Mouse (Mus musculus) hindbrain, embryonic 10.5 days (tissue): Measurements from ENCODE around the gene Snx18. TPM values are rescaled to one million over a fixed set of nuclear protein-coding genes. Genes with fewer than 3 reads are reported as not detected.

Source experiments
- DNase-seq: peaks from one replicate; pipeline ENCODE4 v3.0.0-alpha.2; 2017; ENCODE audit warnings: low spot score
- H3K27ac ChIP-seq: fragments of 300-500 bp; sonication (generic); 2 replicates; pipeline ENCODE4 v1.5.1; 2016; ENCODE audit warnings: mild to moderate bottlenecking, moderate library complexity
- H3K27me3 ChIP-seq: fragments of 300-500 bp; sonication (generic); 2 replicates; pipeline ENCODE4 v1.6.1; 2016; ENCODE audit warnings: mild to moderate bottlenecking; ENCODE audit not compliant: poor library complexity, insufficient read depth, severe bottlenecking
- H3K36me3 ChIP-seq: fragments of 300-500 bp; sonication (generic); 2 replicates; pipeline ENCODE4 v1.6.1; 2016; ENCODE audit warnings: mild to moderate bottlenecking, moderate library complexity
- H3K4me1 ChIP-seq: fragments of 300-500 bp; sonication (generic); replicated peaks from 2 replicates; pipeline ENCODE4 v1.6.1; 2016; ENCODE audit warnings: mild to moderate bottlenecking
- H3K4me3 ChIP-seq: fragments of 300-500 bp; sonication (generic); 2 replicates; pipeline ENCODE4 v1.5.1; 2016; ENCODE audit warnings: mild to moderate bottlenecking, moderate library complexity
- H3K9me3 ChIP-seq: fragments of 300-500 bp; sonication (generic); 2 replicates; pipeline ENCODE4 v1.6.1; 2016; ENCODE audit warnings: mild to moderate bottlenecking, moderate library complexity
- WGBS: fragments of 180-500 bp; shearing (Covaris S2); methylation state at CpG from one replicate; pipeline ENCODE4 v1.1.7; 2016; 5-methylcytosine and 5-hydroxymethylcytosine counted together
- polyA plus RNA-seq: library from polyadenylated mRNA; unstranded; fragments of >200 nt; fragmentation: Nextera tagmentation; extraction: Ambion mirVana; gene quantifications from 2 replicates; pipeline ENCODE4 v1.2.1, GENCODE M21; 2016

Snx18 gene
- 18.1 and 18.4 TPM in 2 replicates for polyA plus RNA-seq

GRCm38 (mm10) chr13:113617891-113618823 lies at the start of gene Snx18:
Snx18 (minus strand) TSS chr13:113618564.
- WGBS, result under 1% methylated on average over 119 of the region's 119 CpGs
- Histone ChIP-seq H3K36me3 (no peaks in the 10 kb centered on the region), H3K4me1 (peaks cover 51% of the 10 kb centered on the region), H3K27me3 (no peaks in the 10 kb centered on the region), H3K4me3 (peak within 1 kb of the TSS; percentile 86), H3K27ac (peak within 1 kb of the TSS; percentile 93), H3K9me3 (no peaks in the 10 kb centered on the region)
- peak; percentile 92 for DNase-seq

GRCm38 (mm10) chr13:113663883-113664282 lies 45.5 kb upstream of the Snx18 start:
- no peak overlapping the region for H3K27ac ChIP-seq
- H3K27me3 ChIP-seq, result no peaks in the 10 kb centered on the region; the same call in 1 of the 2 replicates
- H3K4me3 ChIP-seq, result no peak overlapping the region
- H3K4me1 ChIP-seq, result peaks cover 8% of the 10 kb centered on the region
- WGBS, result 88% methylated on average over 7 of the region's 7 CpGs
- DNase-seq, result no peak
- no peaks in the 10 kb centered on the region for H3K36me3 ChIP-seq
- no peaks in the 10 kb centered on the region for H3K9me3 ChIP-seq

GRCm38 (mm10) chr13:113663151-113663779 lies 44.9 kb upstream of the Snx18 start, which contains the start of gene Hspb3:
Hspb3 (minus strand) TSS chr13:113663676.
- H3K9me3 ChIP-seq, result no peaks in the 10 kb centered on the region
- H3K4me1 ChIP-seq, result peaks cover 8% of the 10 kb centered on the region
- H3K4me3 ChIP-seq, result no peak within 1 kb of the TSS
- H3K27ac ChIP-seq, result peak within 1 kb of the TSS; percentile 57
- H3K27me3 ChIP-seq, result no peaks in the 10 kb centered on the region; the same call in 1 of the 2 replicates
- 74% methylated on average over 28 of the region's 28 CpGs for WGBS
- H3K36me3 ChIP-seq, result no peaks in the 10 kb centered on the region
- peak; percentile 13 for DNase-seq

GRCm38 (mm10) chr13:113661826-113662271 lies 43.5 kb upstream of the Snx18 start:
- H3K27me3 ChIP-seq, result no peaks in the 10 kb centered on the region; the same call in 1 of the 2 replicates
- no peak overlapping the region for H3K4me3 ChIP-seq
- no peak for DNase-seq
- no peaks in the 10 kb centered on the region for H3K36me3 ChIP-seq
- WGBS, result 77% methylated on average over 7 of the region's 7 CpGs
- peaks cover 8% of the 10 kb centered on the region for H3K4me1 ChIP-seq
- no peak overlapping the region for H3K27ac ChIP-seq
- no peaks in the 10 kb centered on the region for H3K9me3 ChIP-seq

- Histone ChIP-seq H3K36me3 (no peaks in the 10 kb centered on the region), H3K27ac (no peak overlapping the region), H3K27me3 (no peaks in the 10 kb centered on the region; the same call in 1 of the 2 replicates), H3K9me3 (no peaks in the 10 kb centered on the region), H3K4me1 (peaks cover 8% of the 10 kb centered on the region), H3K4me3 (no peak overlapping the region)
- 87% methylated on average over 9 of the region's 9 CpGs for WGBS
- no peak for DNase-seq
These were observed 42.4 kb upstream of the Snx18 start for GRCm38 (mm10) chr13:113660576-113661310.

GRCm38 (mm10) chr13:113657204-113657603 lies 38.8 kb upstream of the Snx18 start:
- Histone ChIP-seq H3K27me3 (no peaks in the 10 kb centered on the region; the same call in 1 of the 2 replicates), H3K36me3 (no peaks in the 10 kb centered on the region), H3K9me3 (0 out of 2 replicates have a peak, but pooled peaks cover 4% of the 10 kb centered on the region), H3K4me3 (no peak overlapping the region), H3K27ac (no peak overlapping the region), H3K4me1 (no peaks in the 10 kb centered on the region)
- 83% methylated on average over 7 of the region's 7 CpGs for WGBS
- no peak for DNase-seq

- Histone ChIP-seq H3K36me3 (no peaks in the 10 kb centered on the region), H3K4me1 (no peaks in the 10 kb centered on the region), H3K27ac (no peak overlapping the region), H3K9me3 (0 out of 2 replicates have a peak, but pooled peaks cover 4% of the 10 kb centered on the region), H3K27me3 (no peaks in the 10 kb centered on the region), H3K4me3 (no peak overlapping the region)
- 87% methylated on average over 4 of the region's 4 CpGs for WGBS
- DNase-seq, result no peak
These were observed 38.3 kb upstream of the Snx18 start for GRCm38 (mm10) chr13:113656639-113657038.

GRCm38 (mm10) chr13:113655511-113655910 lies 37.1 kb upstream of the Snx18 start:
- no peaks in the 10 kb centered on the region for H3K36me3 ChIP-seq
- no peak overlapping the region for H3K4me3 ChIP-seq
- no peaks in the 10 kb centered on the region for H3K27me3 ChIP-seq
- H3K9me3 ChIP-seq, result 0 out of 2 replicates have a peak, but pooled peaks cover 4% of the 10 kb centered on the region
- no peak for DNase-seq
- no peak overlapping the region for H3K27ac ChIP-seq
- H3K4me1 ChIP-seq, result no peaks in the 10 kb centered on the region
- 97% methylated on average over 4 of the region's 4 CpGs for WGBS

- Histone ChIP-seq H3K9me3 (no peaks in the 10 kb centered on the region), H3K36me3 (no peaks in the 10 kb centered on the region), H3K4me3 (no peak overlapping the region), H3K27ac (no peak overlapping the region), H3K4me1 (0 out of 2 replicates have a peak, but pooled peaks cover 6% of the 10 kb centered on the region), H3K27me3 (no peaks in the 10 kb centered on the region)
- 82% methylated on average over 11 of the region's 11 CpGs for WGBS
- DNase-seq, result no peak
These were observed 22.7 kb upstream of the Snx18 start for GRCm38 (mm10) chr13:113640944-113641597.

- no peak overlapping the region for H3K4me3 ChIP-seq
- no peaks in the 10 kb centered on the region for H3K9me3 ChIP-seq
- no peaks in the 10 kb centered on the region for H3K36me3 ChIP-seq
- H3K27me3 ChIP-seq, result no peaks in the 10 kb centered on the region
- DNase-seq, result peak; percentile 9
- H3K4me1 ChIP-seq, result 0 out of 2 replicates have a peak, but pooled peaks cover 6% of the 10 kb centered on the region
- 31% methylated on average over 7 of the region's 7 CpGs for WGBS
- H3K27ac ChIP-seq, result no peak overlapping the region
These were observed 20.6 kb upstream of the Snx18 start for GRCm38 (mm10) chr13:113638914-113639313.

GRCm38 (mm10) chr13:113635799-113636222 lies 17.4 kb upstream of the Snx18 start:
- no peak for DNase-seq
- Histone ChIP-seq H3K4me1 (0 out of 2 replicates have a peak, but pooled peaks cover 6% of the 10 kb centered on the region), H3K27me3 (no peaks in the 10 kb centered on the region), H3K9me3 (no peaks in the 10 kb centered on the region), H3K4me3 (no peak overlapping the region), H3K36me3 (no peaks in the 10 kb centered on the region), H3K27ac (no peak overlapping the region)
- 89% methylated on average over 17 of the region's 17 CpGs for WGBS
